Mouse (Mus musculus) CH12.LX (cell line): ENCODE measurements around the gene Golga4.

Source experiments
- CTCF ChIP-seq, 2 experiments: IDR thresholded peaks in 1 of 2; conservative IDR thresholded peaks in 1 of 2; 2 replicates each; pipeline ENCODE4 v1.5.1; 2011 to 2012; ENCODE audit warnings: low read depth in 2 of 2, low read length in 2 of 2, improper control_type of control experiment in 1 of 2, inconsistent platforms in 1 of 2, mild to moderate bottlenecking in 1 of 2, moderate library complexity in 1 of 2
- KAT2A ChIP-seq: IDR thresholded peaks from 2 replicates; pipeline ENCODE4 v1.6.1; 2012; ENCODE audit warnings: low read length, improper control_type of control experiment, inconsistent platforms; ENCODE audit not compliant: insufficient replicate concordance
- MYC ChIP-seq: IDR thresholded peaks from 2 replicates; pipeline ENCODE4 v1.6.1; 2011; ENCODE audit warnings: low read depth, mild to moderate bottlenecking, improper control_type of control experiment, low read length
- NRF1 ChIP-seq: IDR thresholded peaks from 2 replicates; pipeline ENCODE4 v1.6.1; 2014; ENCODE audit warnings: low read depth, mild to moderate bottlenecking, inconsistent platforms, low read length, improper control_type of control experiment, moderate library complexity

DNA sequence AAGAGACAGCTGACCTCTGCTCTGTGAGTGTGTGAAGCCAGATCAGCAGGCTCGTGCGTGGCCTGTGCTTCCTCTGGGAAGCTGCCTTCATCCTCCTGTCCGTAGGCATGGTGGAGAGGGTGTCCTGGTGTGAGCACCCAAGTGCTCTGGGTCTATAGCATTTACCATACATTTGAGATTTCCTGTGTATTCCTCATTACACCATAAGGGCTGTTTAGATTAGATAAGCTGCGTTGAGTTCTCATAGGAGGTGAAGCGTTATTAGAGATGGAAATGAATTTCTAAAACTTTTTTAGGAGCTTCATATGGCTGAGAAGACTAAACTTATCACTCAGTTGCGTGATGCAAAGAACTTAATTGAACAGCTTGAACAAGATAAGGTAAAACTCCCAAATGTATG lies 30.9 kb downstream of the Golga4 start:
- no peak for TF ChIP-seq MYC
- no peak for TF ChIP-seq CTCF (conservative IDR thresholded peaks at IDR 0.05 in 1 of 2, IDR thresholded peaks at IDR 0.05 in 1 of 2; ENCODE audit: low read depth in 2 of 2, low read length in 2 of 2)
- TF ChIP-seq NRF1 = no peak
- no peak for TF ChIP-seq KAT2A
